ENCODE assay signal across 8 mouse cellular contexts in genomic region chr12:21784403-21784802, GRCm38 (mm10).
A peak's percentile ranks its signal among the peaks of the same experiment; 100 is the strongest.
DNase-seq lines count a peak whose midpoint lies in the region; ATAC-seq and TF ChIP-seq lines count a peak whose summit lies in the region.
"Not testable (repeated sequence)": the region's sequence is repeated elsewhere in the genome, so short reads cannot be mapped to it uniquely, and the experiment has no call there.

No protein-coding gene starts in this region.

- peak; percentile 19 for DNase-seq in brain, embryonic 14.5 days (ENCODE audit: low read depth)
- DNase-seq in heart, postnatal 14 days = peak; percentile 61 to 63
- peak; percentile 30 to 67 for DNase-seq in kidney, adult 8-10 months
- peak; percentile 7 for DNase-seq in liver, adult 2 months (ENCODE audit: extremely low read depth, low read depth, low spot score)
- DNase-seq in midbrain, embryonic 10.5 days (ENCODE audit: low spot score) = peak; percentile 59
- peak; percentile 3 for DNase-seq in right cerebral cortex, postnatal 25 days
- peak; percentile 74 for DNase-seq in yolk sac, embryonic 10.5 days (ENCODE audit: low spot score)

- intact Hi-C loops in heart, postnatal 14 days (cut with DNase I) = not testable (repeated sequence)

- H3K36me3 ChIP-seq in forebrain, embryonic 16.5 days (ENCODE audit: control insufficient read depth, insufficient read depth); liver, adult 2 months (ENCODE audit: control insufficient read depth, insufficient read depth, low read length); midbrain, embryonic 10.5 days: not testable (repeated sequence)

- not testable (repeated sequence) for H3K27ac ChIP-seq in forebrain, embryonic 16.5 days (ENCODE audit: low read length); liver, adult 2 months (replicated peaks; ENCODE audit: insufficient read depth, low read depth, low read length); midbrain, embryonic 10.5 days (replicated peaks)

- 4% methylated on average over 35 of the region's 39 CpGs for WGBS in forebrain, embryonic 16.5 days
- WGBS in liver, adult 2 months = 3% methylated on average over 38 of the region's 39 CpGs
- WGBS in midbrain, embryonic 10.5 days = 2% methylated on average over 37 of the region's 39 CpGs

- not testable (repeated sequence) for TF ChIP-seq POLR2A in brain, embryonic 14.5 days (IDR thresholded peaks at IDR 0.05; ENCODE audit: borderline replicate concordance, extremely low read depth, insufficient read depth, insufficient read length, poor library complexity, severe bottlenecking); liver, adult 2 months (IDR thresholded peaks at IDR 0.05; ENCODE audit: extremely low read depth, insufficient read depth, low read length)

- not testable (repeated sequence) for TF ChIP-seq CTCF in brain, embryonic 14.5 days (IDR thresholded peaks at IDR 0.05; ENCODE audit: borderline replicate concordance, extremely low read depth, insufficient read depth, insufficient read length); liver, adult 2 months (IDR thresholded peaks at IDR 0.05; ENCODE audit: low read depth, low read length)

- peak overlapping the region; percentile 21; the same call in 1 of the 2 replicates for H3K4me3 ChIP-seq in forebrain, embryonic 16.5 days (replicated peaks; ENCODE audit: low read length)
- H3K4me3 ChIP-seq in liver, adult 2 months (ENCODE audit: insufficient read depth, low read depth, low read length) = peak overlapping the region; percentile 38; the same call in 1 of the 2 replicates
- H3K4me3 ChIP-seq in midbrain, embryonic 10.5 days = peak overlapping the region; percentile 54

- not testable (repeated sequence) for H3K4me2 ChIP-seq in forebrain, embryonic 16.5 days (ENCODE audit: low read length)

- not testable (repeated sequence) for H3K4me1 ChIP-seq in forebrain, embryonic 16.5 days (replicated peaks; ENCODE audit: control insufficient read depth, insufficient read depth, low read length); liver, adult 2 months (ENCODE audit: control insufficient read depth, insufficient read depth, low read length); midbrain, embryonic 10.5 days

- not testable (repeated sequence) for ATAC-seq in forebrain, embryonic 16.5 days

- H3K79me2 ChIP-seq in liver, adult 2 months (ENCODE audit: control insufficient read depth, insufficient read depth, low read length) = not testable (repeated sequence)

- not testable (repeated sequence) for H3K27me3 ChIP-seq in forebrain, embryonic 16.5 days (replicated peaks; ENCODE audit: control insufficient read depth, insufficient read depth, low read length); liver, adult 2 months (ENCODE audit: control insufficient read depth, insufficient read depth, low read length); midbrain, embryonic 10.5 days (ENCODE audit: low read depth, poor library complexity, severe bottlenecking)

- not testable (repeated sequence) for H3K9me3 ChIP-seq in forebrain, embryonic 16.5 days (ENCODE audit: control insufficient read depth, low read length)
- peaks cover 21% of the 10 kb centered on the region for H3K9me3 ChIP-seq in midbrain, embryonic 10.5 days (replicated peaks)

- H3K9ac ChIP-seq in forebrain, embryonic 16.5 days (replicated peaks; ENCODE audit: low read depth, low read length); liver, adult 2 months (ENCODE audit: low read depth, low read length): not testable (repeated sequence)

Comparison
In these comparisons a context has a peak if more than half of its experiments do, and no peak if none do; other contexts are left out.
1. DNase-seq: peak in every context shown above with its lines; median percentile 74 in yolk sac, embryonic 10.5 days; 62 in heart, postnatal 14 days; 59 in midbrain, embryonic 10.5 days; 48 in kidney, adult 8-10 months; 19 in brain, embryonic 14.5 days; 7 in liver, adult 2 months; 3 in right cerebral cortex, postnatal 25 days.